Mouse (Mus musculus) C2C12 (cell line): ENCODE data around the gene Arfip2.

Experiments used
- CTCF ChIP-seq: IDR thresholded peaks from one replicate; pipeline ENCODE4 v1.5.1; 2011; ENCODE audit not compliant: control insufficient read depth, insufficient read depth, insufficient read length
- FOSL1 ChIP-seq: IDR thresholded peaks from one replicate; pipeline ENCODE4 v1.8.0; 2011; ENCODE audit warnings: mild to moderate bottlenecking, low read length; ENCODE audit not compliant: poor library complexity, insufficient read depth, severe bottlenecking
- MAX ChIP-seq: IDR thresholded peaks from one replicate; pipeline ENCODE4 v1.6.1; 2011; ENCODE audit warnings: mild to moderate bottlenecking, control low read depth
- MYOD1 ChIP-seq: IDR thresholded peaks from one replicate; pipeline ENCODE4 v1.6.1; 2011; ENCODE audit warnings: low read depth; ENCODE audit not compliant: control insufficient read depth, insufficient read length
- MYOG ChIP-seq: IDR thresholded peaks from one replicate; pipeline ENCODE4 v1.6.1; 2011; ENCODE audit not compliant: control insufficient read depth, insufficient read length; ENCODE audit errors: extremely low read depth
- USF1 ChIP-seq: IDR thresholded peaks from one replicate; pipeline ENCODE4 v1.6.1; 2011; ENCODE audit warnings: low read depth, mild to moderate bottlenecking, control low read depth, moderate library complexity

DNA sequence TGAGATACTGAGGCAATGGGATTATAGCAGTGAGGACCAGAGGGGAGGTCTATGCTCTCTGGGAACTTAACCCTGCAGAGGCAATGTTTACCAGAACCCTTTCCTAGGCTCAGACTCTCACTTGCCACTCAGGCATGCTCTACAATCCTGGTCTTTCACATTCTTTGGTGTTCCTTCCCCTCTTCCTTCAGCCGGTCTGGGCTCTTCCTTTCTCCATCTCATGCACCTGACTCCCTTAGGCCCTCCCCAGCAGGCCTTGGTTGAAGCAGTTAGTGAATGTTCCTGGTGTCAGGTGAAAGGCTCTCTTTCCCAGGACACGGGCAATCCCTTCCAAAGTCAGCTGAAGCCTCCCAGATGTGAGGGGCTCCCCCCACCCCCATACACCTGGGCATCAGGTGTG, 460 bp downstream of the Arfip2 start, which contains the start of gene Timm10b:
- TF ChIP-seq CTCF (no peak), USF1 (no peak), MAX (no peak), FOSL1 (no peak), MYOD1 (no peak), MYOG (no peak)
